Mouse (Mus musculus) ovary, postnatal 14 days (tissue): ENCODE data around the gene S100a7a.

Experiments
- DNase-seq: peaks from one replicate; pipeline ENCODE4 v3.0.0; 2022; ENCODE audit warnings: low spot score

The S100a7a gene

GRCm38 (mm10) chr3:90627807-90628206, 26.0 kb upstream of the S100a7a start:
- no peak for DNase-seq

- no peak for DNase-seq
These were observed 24.5 kb upstream of the S100a7a start for GRCm38 (mm10) chr3:90629298-90629697.

DNA sequence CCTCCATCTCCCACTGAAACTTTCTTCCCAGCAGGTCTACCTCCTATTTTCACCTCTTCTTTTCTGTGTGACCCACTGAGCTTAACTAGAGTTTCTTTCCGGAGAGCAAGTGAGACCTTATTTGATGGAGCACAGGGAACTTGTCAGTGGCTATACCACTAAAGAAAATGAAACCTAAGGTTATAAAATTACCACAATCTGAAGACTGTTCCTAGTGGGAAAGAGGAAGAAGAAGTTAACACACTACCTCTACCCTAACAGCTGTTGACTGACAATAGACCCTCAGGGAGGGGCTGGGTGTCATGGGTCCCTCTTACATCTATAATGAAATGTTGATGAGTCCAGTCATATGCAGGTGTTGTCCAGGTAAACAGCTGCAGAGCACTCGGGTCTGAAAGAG, 21.8 kb upstream of the S100a7a start:
- DNase-seq = no peak

- DNase-seq = no peak
These were observed 15.1 kb upstream of the S100a7a start for GRCm38 (mm10) chr3:90638511-90639275.

DNA sequence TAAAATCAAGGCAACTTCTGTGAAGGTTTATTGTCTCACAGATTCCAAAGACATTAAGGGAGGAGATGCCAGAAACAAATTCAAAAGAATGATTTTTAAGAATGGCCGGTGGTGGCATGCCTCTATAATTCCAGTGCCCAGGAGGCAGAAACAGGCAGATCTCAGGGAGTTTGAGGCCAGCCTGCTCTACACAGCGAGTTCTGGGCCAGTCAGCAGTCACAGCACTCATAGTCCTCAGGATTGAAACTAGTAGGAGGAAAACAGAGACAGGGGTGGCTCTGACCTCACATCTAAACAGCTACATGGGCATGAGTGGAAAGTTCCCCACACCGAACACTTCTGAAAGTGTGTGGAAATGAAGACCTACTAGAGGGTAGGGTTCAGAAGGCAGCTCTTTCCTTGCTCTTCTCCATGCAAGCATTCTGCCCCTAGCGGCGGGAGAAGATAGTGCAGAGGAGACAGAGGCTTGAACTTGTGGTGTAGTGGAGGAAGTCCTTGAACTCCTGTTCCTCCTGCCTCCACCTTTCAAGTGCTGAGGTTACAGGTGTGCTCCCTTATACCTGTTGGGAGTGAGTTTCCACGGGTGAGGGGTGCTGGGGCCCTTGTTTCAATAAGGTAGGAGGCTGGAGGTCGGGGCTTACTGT, 14.2 kb upstream of the S100a7a start:
- DNase-seq = no peak

- no peak for DNase-seq
These were observed 12.8 kb upstream of the S100a7a start for GRCm38 (mm10) chr3:90640981-90641380.

DNA sequence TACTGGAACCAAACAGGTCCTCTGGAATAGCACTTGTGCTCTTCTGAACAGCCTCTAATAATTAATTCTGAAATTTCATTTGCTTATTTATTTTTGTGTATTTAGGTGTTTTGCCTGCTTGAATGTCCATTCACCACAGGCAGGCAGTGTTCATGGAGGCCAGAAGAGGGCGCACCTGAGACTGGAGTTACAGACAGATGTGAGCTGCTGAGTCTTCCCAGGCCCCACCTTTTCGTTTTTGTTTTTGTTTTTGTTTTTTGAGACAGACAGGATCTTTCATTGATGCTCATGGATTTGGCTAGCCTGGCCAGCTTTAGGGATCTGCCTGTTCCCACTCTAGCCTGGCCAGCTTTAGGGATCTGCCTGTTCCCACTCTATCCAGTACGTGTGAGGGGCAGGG, 9.6 kb upstream of the S100a7a start:
- peak; percentile 42 for DNase-seq

DNA sequence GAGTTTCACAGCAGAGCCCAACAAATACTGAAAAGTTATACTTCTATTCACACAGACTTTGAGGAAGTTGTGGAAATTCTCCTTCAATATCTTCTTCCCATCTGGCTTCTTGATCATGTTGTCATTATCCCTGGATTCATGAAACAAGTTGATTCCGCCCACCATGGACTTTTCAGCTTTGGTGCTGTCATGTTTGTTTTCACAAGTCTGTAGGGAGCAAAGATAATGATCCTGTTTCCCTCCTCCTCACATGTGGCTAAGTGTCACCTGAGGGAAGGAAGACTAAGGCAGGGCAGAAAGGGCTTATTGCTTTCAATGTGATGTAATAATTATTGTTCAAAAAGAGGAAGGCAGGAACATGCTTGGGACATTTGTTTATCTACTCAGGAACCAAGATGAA, 6.5 kb upstream of the S100a7a start:
- no peak for DNase-seq

DNA sequence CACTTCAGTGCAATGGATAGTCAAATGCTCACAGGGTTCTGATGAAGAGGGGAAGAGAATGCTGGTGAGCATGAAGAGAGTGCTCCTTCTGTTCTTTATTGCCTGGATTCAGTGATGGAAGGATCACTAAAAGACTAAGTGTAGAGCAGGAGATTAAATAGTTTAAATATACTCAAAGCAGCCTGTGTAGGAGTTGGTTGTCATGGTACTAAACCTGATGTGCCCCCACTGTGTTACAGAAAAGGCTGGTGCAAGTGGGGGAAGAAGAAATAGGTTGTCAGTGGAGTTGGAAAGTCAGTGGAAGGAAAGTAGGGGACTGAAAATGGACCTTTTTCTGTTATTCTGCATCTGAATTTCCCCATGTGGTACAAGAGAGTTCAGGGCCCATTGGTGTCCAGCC, 4.8 kb upstream of the S100a7a start:
- no peak for DNase-seq

GRCm38 (mm10) chr3:90649832-90650231, 4.0 kb upstream of the S100a7a start:
- DNase-seq = no peak

- peak; percentile 74 for DNase-seq
These were observed 824 bp upstream of the S100a7a start for GRCm38 (mm10) chr3:90652878-90653508.

- DNase-seq = no peak
These were observed 3.6 kb downstream of the S100a7a start for GRCm38 (mm10) chr3:90657405-90657804.

DNA sequence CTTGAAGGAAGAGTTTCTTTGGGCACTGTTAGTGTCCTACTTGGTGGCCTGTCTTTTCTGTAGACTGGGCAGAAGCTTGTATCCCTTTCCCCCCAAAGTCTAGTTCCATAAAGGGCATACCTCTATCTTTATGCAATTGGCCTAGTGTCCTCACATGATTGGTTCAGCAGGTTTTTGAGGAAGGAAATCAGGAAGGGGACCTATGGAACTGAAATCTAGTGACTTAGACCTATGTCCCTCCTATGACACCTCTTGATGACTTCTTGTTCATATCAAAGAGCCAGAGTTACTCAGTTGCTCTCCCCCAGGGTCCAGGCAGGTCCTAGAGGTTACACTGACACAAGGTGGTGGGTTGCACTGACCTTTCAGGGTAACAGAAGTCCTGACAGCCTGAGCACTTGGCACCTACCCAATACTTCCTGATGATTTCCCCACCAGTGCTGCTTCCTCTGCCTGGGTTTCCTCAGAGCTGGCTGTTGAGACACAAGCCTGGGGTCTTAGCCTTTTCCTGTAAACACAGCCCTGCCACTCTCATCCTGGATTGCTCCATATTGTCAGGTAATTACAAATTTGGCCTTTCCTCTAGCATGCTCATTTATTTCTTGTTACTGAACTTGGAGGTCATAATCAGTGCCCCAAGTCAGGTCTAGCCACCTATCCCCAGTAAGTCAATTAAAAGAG, 5.7 kb downstream of the S100a7a start:
- DNase-seq = no peak

DNA sequence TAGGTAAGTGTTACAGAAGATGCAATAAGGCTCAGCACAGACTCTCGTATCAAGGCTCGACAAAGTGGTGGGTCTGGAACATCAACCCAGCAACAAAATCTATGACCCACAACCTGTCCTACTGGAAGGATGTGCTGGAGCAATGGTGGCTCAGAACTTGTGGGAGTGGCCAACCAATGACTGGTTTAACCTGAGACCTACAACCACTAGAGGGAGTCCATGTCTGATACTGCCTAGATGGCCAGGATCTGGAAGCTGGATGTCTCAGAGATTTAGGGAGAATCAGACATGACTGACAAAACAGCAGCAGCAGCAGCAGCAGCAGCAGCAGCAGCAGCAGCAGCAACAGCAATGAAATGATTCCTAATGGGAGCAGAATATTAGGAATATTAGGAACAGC, 10.4 kb downstream of the S100a7a start:
- DNase-seq = no peak

DNA sequence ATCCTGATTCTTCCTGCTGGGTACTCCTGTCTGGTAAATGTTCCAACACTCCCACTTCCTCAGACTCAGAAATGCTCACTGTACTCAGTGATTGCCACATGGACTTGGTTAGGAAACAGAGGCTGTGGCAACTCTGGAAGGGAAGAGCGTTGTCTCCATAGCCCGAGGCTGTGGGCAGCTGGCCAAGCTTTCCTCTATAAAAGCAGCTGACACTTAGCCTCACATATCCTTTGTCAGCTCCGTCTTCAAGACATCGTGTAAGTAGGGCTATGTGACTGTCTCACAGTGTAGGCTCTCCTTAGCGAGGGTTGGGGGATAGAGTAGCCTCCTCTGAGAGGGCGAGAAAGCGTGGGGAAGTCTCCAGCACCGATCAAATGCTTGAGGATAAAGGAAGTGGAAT, 15.0 kb downstream of the S100a7a start, which contains the start of gene S100a8:
TSS of gene S100a8 (plus strand) at position 133 of the 400 bp plus-strand sequence.
- no peak for DNase-seq

GRCm38 (mm10) chr3:90678656-90679055, 24.8 kb downstream of the S100a7a start:
- no peak for DNase-seq

GRCm38 (mm10) chr3:90683929-90684328, 30.1 kb downstream of the S100a7a start:
- DNase-seq = no peak

- DNase-seq = no peak
These were observed 33.0 kb downstream of the S100a7a start for GRCm38 (mm10) chr3:90686835-90687234.

- no peak for DNase-seq
These were observed 39.7 kb downstream of the S100a7a start for GRCm38 (mm10) chr3:90693496-90693895.

DNA sequence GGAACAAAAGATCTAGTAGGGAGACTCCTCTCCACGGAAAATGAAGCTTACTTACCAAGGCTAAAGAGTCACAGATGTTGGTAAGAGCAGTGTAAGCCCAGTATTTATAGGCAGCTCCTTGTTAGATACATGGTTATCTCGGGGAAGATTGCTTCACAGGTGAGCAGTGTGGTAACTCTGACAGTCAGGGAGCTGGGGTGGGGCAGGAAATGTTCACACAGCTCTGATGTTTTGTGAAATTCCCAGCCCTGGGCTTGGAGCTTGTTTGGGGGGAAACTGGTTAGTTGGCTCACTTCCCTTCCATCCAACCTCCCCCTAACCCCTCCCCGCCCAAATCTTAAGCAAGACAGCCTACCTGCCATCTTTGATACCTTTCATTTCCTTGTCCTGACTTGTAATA, 41.8 kb downstream of the S100a7a start, which contains the start of gene S100a9:
TSS of gene S100a9 (minus strand) at position 109 of the 400 bp plus-strand sequence.
- DNase-seq = no peak

DNA sequence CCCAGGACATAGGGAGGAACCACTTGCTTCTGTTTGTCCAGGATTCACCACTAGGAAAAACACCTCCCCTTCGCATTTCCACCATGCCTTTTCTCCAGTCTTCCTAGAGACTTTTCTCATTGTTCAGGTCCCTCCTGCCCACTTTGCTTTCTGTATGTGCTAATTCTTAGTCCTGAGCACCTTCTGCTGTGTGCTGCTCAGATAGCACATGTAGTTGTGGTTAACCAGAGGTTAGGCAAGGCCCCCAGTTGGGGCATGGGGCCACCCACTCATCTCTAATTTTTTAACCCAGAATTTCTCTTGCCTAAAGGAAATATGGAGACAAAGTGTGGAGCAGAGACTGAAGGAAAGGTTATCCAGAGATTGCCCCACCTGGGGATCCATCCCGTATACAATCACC, 48.4 kb downstream of the S100a7a start:
- no peak for DNase-seq
